ENCODE assay signal across 20 mouse cellular contexts in genomic region chr1:36549491-36549890, GRCm38 (mm10). TPM values are rescaled to one million over a fixed set of nuclear protein-coding genes. Genes with fewer than 3 reads are reported as not detected.
DNase-seq lines count a peak whose midpoint lies in the region; ATAC-seq and TF ChIP-seq lines count a peak whose summit lies in the region.
"Had no signal": no experiment of that assay in that cellular context is flagged by ENCODE, and none has a peak within 500 bp of the region (broad histone marks: within the 10 kb centered on the region; RNA-seq: fewer than 3 reads in every experiment).

No protein-coding gene starts in this region.

- no peak for TF ChIP-seq CTCF in lung, postnatal 0 days (IDR thresholded peaks at IDR 0.05)

- no peaks in the 10 kb centered on the region for H3K27me3 ChIP-seq in heart, embryonic 13.5 days (replicated peaks)
- H3K27me3 ChIP-seq in lung, embryonic 15.5 days = no peaks in the 10 kb centered on the region
- H3K27me3 ChIP-seq in lung, postnatal 0 days (replicated peaks; ENCODE audit: insufficient read depth, low read length) = no peaks in the 10 kb centered on the region
- no peaks in the 10 kb centered on the region for H3K27me3 ChIP-seq in embryonic facial prominence, embryonic 12.5 days
- no peaks in the 10 kb centered on the region for H3K27me3 ChIP-seq in limb, embryonic 11.5 days (ENCODE audit: control insufficient read depth, insufficient read depth, low read length)
- H3K27me3 ChIP-seq: neural tube, embryonic 12.5 days had no signal

- H3K36me3 ChIP-seq in heart, embryonic 13.5 days = peaks cover 65% of the 10 kb centered on the region
- H3K36me3 ChIP-seq in lung, embryonic 15.5 days = peaks cover 55% of the 10 kb centered on the region
- H3K36me3 ChIP-seq in lung, postnatal 0 days (ENCODE audit: insufficient read depth, low read length) = peaks cover 43% of the 10 kb centered on the region
- peaks cover 60% of the 10 kb centered on the region for H3K36me3 ChIP-seq in embryonic facial prominence, embryonic 12.5 days
- peaks cover 33% of the 10 kb centered on the region for H3K36me3 ChIP-seq in limb, embryonic 11.5 days (ENCODE audit: control insufficient read depth, insufficient read depth, low read length)

- H3K4me2 ChIP-seq in heart, embryonic 13.5 days = no peak overlapping the region
- H3K4me2 ChIP-seq in lung, embryonic 15.5 days = no peak overlapping the region
- H3K4me2 ChIP-seq in lung, postnatal 0 days (replicated peaks; ENCODE audit: low read depth, low read length) = no peak overlapping the region
- H3K4me2 ChIP-seq in embryonic facial prominence, embryonic 12.5 days (replicated peaks) = 0 out of 2 replicates have a peak overlapping the region, but pooled peaks have one; percentile 9
- 0 out of 2 replicates have a peak overlapping the region, but pooled peaks have one; percentile 7 for H3K4me2 ChIP-seq in limb, embryonic 11.5 days (ENCODE audit: low read depth, severe bottlenecking)
- H3K4me2 ChIP-seq: liver, embryonic 13.5 days; midbrain, embryonic 11.5 days had no signal

- 0 out of 2 replicates have a peak overlapping the region, but pooled peaks have one; percentile 28 for H3K9ac ChIP-seq in heart, embryonic 13.5 days
- H3K9ac ChIP-seq in lung, embryonic 15.5 days = no peak overlapping the region
- H3K9ac ChIP-seq in lung, postnatal 0 days (replicated peaks; ENCODE audit: low read depth) = no peak overlapping the region
- H3K9ac ChIP-seq in embryonic facial prominence, embryonic 12.5 days = peak overlapping the region; percentile 24; the same call in 1 of the 2 replicates
- no peak overlapping the region for H3K9ac ChIP-seq in limb, embryonic 11.5 days (ENCODE audit: low read length)
- H3K9ac ChIP-seq: forebrain, postnatal 0 days; liver, embryonic 13.5 days had no signal

- DNase-seq in heart, adult 18-20 months = no peak
- no peak for DNase-seq in lung, postnatal 0 days (ENCODE audit: low spot score)
- no peak for DNase-seq in limb, embryonic 11.5 days (ENCODE audit: low spot score)
- DNase-seq in right cerebral cortex, adult 2 months (ENCODE audit: low spot score in 2 of 2) = no peak
- DNase-seq: forebrain, postnatal 0 days; heart, adult 2 months; liver, embryonic 13.5 days; lung, postnatal 36 days; thymus, postnatal 4 days had no signal

- no peaks in the 10 kb centered on the region for H3K9me3 ChIP-seq in heart, embryonic 13.5 days
- H3K9me3 ChIP-seq in lung, embryonic 15.5 days = no peaks in the 10 kb centered on the region
- no peaks in the 10 kb centered on the region for H3K9me3 ChIP-seq in lung, postnatal 0 days (ENCODE audit: low read length)
- H3K9me3 ChIP-seq in embryonic facial prominence, embryonic 12.5 days = no peaks in the 10 kb centered on the region
- H3K9me3 ChIP-seq in limb, embryonic 11.5 days (ENCODE audit: control insufficient read depth, low read length) = no peaks in the 10 kb centered on the region
- H3K9me3 ChIP-seq: liver, embryonic 13.5 days; neural tube, embryonic 12.5 days had no signal

- H3K27ac ChIP-seq in heart, embryonic 13.5 days (replicated peaks) = no peak overlapping the region
- H3K27ac ChIP-seq in lung, embryonic 15.5 days = peak overlapping the region; percentile 41; the same call in 1 of the 2 replicates
- H3K27ac ChIP-seq in lung, postnatal 0 days (ENCODE audit: low read length) = no peak overlapping the region
- H3K27ac ChIP-seq in embryonic facial prominence, embryonic 12.5 days = peak overlapping the region; percentile 74; the same call in 1 of the 2 replicates
- no peak overlapping the region; the same call in 1 of the 2 replicates for H3K27ac ChIP-seq in limb, embryonic 11.5 days (replicated peaks; ENCODE audit: low read depth, low read length)
- H3K27ac ChIP-seq: heart, adult 2 months; liver, embryonic 13.5 days; neural tube, embryonic 12.5 days had no signal

- no peak for ATAC-seq in heart, embryonic 13.5 days (ENCODE audit: extremely low read depth, insufficient number of reproducible peaks, low FRiP score, low TSS enrichment)
- no peak for ATAC-seq in lung, embryonic 15.5 days (ENCODE audit: borderline replicate concordance, extremely low read depth, low FRiP score, low TSS enrichment)
- no peak for ATAC-seq in lung, postnatal 0 days
- no peak for ATAC-seq in embryonic facial prominence, embryonic 12.5 days (ENCODE audit: insufficient number of reproducible peaks, insufficient read depth, low FRiP score, low TSS enrichment)
- no peak for ATAC-seq in limb, embryonic 11.5 days (ENCODE audit: insufficient number of reproducible peaks, low FRiP score, low TSS enrichment, low read depth)
- no peak for ATAC-seq in erythroid progenitor cell, adult 5-6 weeks (replicated peaks; ENCODE audit: low FRiP score, poor library complexity, severe bottlenecking)
- ATAC-seq: forebrain, postnatal 0 days had no signal

- WGBS in heart, embryonic 13.5 days = 86% methylated on average over 18 of the region's 18 CpGs
- WGBS in lung, embryonic 15.5 days = 71% methylated on average over 18 of the region's 18 CpGs
- WGBS in lung, postnatal 0 days = 67% methylated on average over 18 of the region's 18 CpGs
- WGBS in embryonic facial prominence, embryonic 12.5 days = 86% methylated on average over 18 of the region's 18 CpGs
- WGBS in limb, embryonic 11.5 days = 77% methylated on average over 18 of the region's 18 CpGs

- no peak for TF ChIP-seq EP300 in lung, postnatal 0 days (IDR thresholded peaks at IDR 0.05)

- no peak overlapping the region for H3K4me3 ChIP-seq in heart, embryonic 13.5 days
- H3K4me3 ChIP-seq in lung, embryonic 15.5 days = no peak overlapping the region
- H3K4me3 ChIP-seq in lung, postnatal 0 days (ENCODE audit: low read depth, low read length) = no peak overlapping the region
- no peak overlapping the region for H3K4me3 ChIP-seq in embryonic facial prominence, embryonic 12.5 days
- H3K4me3 ChIP-seq in limb, embryonic 11.5 days (ENCODE audit: low read depth, low read length) = no peak overlapping the region
- H3K4me3 ChIP-seq: heart, adult 2 months; liver, embryonic 13.5 days; neural tube, embryonic 12.5 days had no signal

- H3K4me1 ChIP-seq in heart, embryonic 13.5 days = peaks cover 44% of the 10 kb centered on the region
- peaks cover 54% of the 10 kb centered on the region for H3K4me1 ChIP-seq in lung, embryonic 15.5 days
- H3K4me1 ChIP-seq in lung, postnatal 0 days (ENCODE audit: insufficient read depth, low read depth, low read length) = peaks cover 4% of the 10 kb centered on the region; the same call in 1 of the 2 replicates
- H3K4me1 ChIP-seq in embryonic facial prominence, embryonic 12.5 days = peaks cover 45% of the 10 kb centered on the region
- peaks cover 34% of the 10 kb centered on the region for H3K4me1 ChIP-seq in limb, embryonic 11.5 days (ENCODE audit: control insufficient read depth, insufficient read depth, low read length)

RNA-seq across cellular contexts. Expression of gene Ankrd39, which starts 2.2 kb away (rescaled TPM):
- polyA plus RNA-seq in heart, embryonic 13.5 days (2015; fragmentation: Nextera tagmentation; extraction: Ambion mirVana) = 23.6 and 27.2 TPM in 2 replicates
- 1 to 10 TPM; 5.8 to 6.2 TPM for total RNA-seq in heart, adult 18-20 months (2021)
- polyA plus RNA-seq in lung, embryonic 15.5 days (2015; fragmentation: Nextera tagmentation; extraction: Ambion mirVana) = 20.3 and 26.0 TPM in 2 replicates
- polyA plus RNA-seq in lung, postnatal 0 days (2015; fragmentation: Nextera tagmentation; extraction: Ambion mirVana) = 19.4 and 23.1 TPM in 2 replicates
- 20.4 and 23.9 TPM in 2 replicates for polyA plus RNA-seq in embryonic facial prominence, embryonic 12.5 days (2016; fragmentation: Nextera tagmentation; extraction: Ambion mirVana)
- polyA plus RNA-seq in limb, embryonic 11.5 days (2014; fragmentation: Nextera tagmentation; extraction: Ambion mirVana) = 16.0 and 17.4 TPM in 2 replicates
- not detected in 2 replicates for total RNA-seq in erythroid progenitor cell, adult 5-6 weeks (2015; ENCODE audit: low replicate concordance)
- 1.4 and 1.8 TPM in 2 replicates for total RNA-seq in erythroid progenitor cell, adult 5-6 weeks (2017; ENCODE audit: low replicate concordance)

RNA-seq across cellular contexts. Expression of gene Sema4c, which starts 8.7 kb away (rescaled TPM):
- 10.0 and 10.2 TPM in 2 replicates for polyA plus RNA-seq in heart, embryonic 13.5 days (2015; fragmentation: Nextera tagmentation; extraction: Ambion mirVana)
- 10 to 100 TPM in 1 of 2 experiments, 1 to 10 TPM in 1; 9.2 to 10.4 TPM for total RNA-seq in heart, adult 18-20 months (2021)
- polyA plus RNA-seq in lung, embryonic 15.5 days (2015; fragmentation: Nextera tagmentation; extraction: Ambion mirVana) = 19.3 and 19.9 TPM in 2 replicates
- 11.7 and 15.0 TPM in 2 replicates for polyA plus RNA-seq in lung, postnatal 0 days (2015; fragmentation: Nextera tagmentation; extraction: Ambion mirVana)
- polyA plus RNA-seq in embryonic facial prominence, embryonic 12.5 days (2016; fragmentation: Nextera tagmentation; extraction: Ambion mirVana) = 29.3 and 29.4 TPM in 2 replicates
- 4.0 and 4.4 TPM in 2 replicates for polyA plus RNA-seq in limb, embryonic 11.5 days (2014; fragmentation: Nextera tagmentation; extraction: Ambion mirVana)
- total RNA-seq in erythroid progenitor cell, adult 5-6 weeks (2015; ENCODE audit: low replicate concordance) = not detected in 2 replicates
- 0.45 TPM in 1 of 2 replicates, not detected in the other for total RNA-seq in erythroid progenitor cell, adult 5-6 weeks (2017; ENCODE audit: low replicate concordance)

RNA-seq across cellular contexts. Expression of gene Gm42417, which starts 10.3 kb away (rescaled TPM):
- not detected in 2 replicates for polyA plus RNA-seq in heart, embryonic 13.5 days (2015; fragmentation: Nextera tagmentation; extraction: Ambion mirVana)
- 100 to 1,000 TPM; 174 to 267 TPM for total RNA-seq in heart, adult 18-20 months (2021)
- 0.25 TPM in 1 of 2 replicates, not detected in the other for polyA plus RNA-seq in lung, embryonic 15.5 days (2015; fragmentation: Nextera tagmentation; extraction: Ambion mirVana)
- 0.62 TPM in 1 of 2 replicates, not detected in the other for polyA plus RNA-seq in lung, postnatal 0 days (2015; fragmentation: Nextera tagmentation; extraction: Ambion mirVana)
- 0.49 TPM in 1 of 2 replicates, not detected in the other for polyA plus RNA-seq in embryonic facial prominence, embryonic 12.5 days (2016; fragmentation: Nextera tagmentation; extraction: Ambion mirVana)
- polyA plus RNA-seq in limb, embryonic 11.5 days (2014; fragmentation: Nextera tagmentation; extraction: Ambion mirVana) = 0.29 and 0.79 TPM in 2 replicates
- 0.42 TPM in 1 of 2 replicates, not detected in the other for total RNA-seq in erythroid progenitor cell, adult 5-6 weeks (2015; ENCODE audit: low replicate concordance)
- 86.5 TPM in 1 of 2 replicates, not detected in the other for total RNA-seq in erythroid progenitor cell, adult 5-6 weeks (2017; ENCODE audit: low replicate concordance)
- total RNA-seq: layer of hippocampus, postnatal 14 days had no signal
- polyA plus RNA-seq: heart, adult 2 months; heart, embryonic 16.5 days; hindbrain, embryonic 11.5 days; intestine, embryonic 14.5 days; large intestine, adult 2 months; liver, embryonic 13.5 days; midbrain, embryonic 11.5 days; neural tube, embryonic 12.5 days had no signal

RNA-seq across cellular contexts. Expression of gene Ankrd23, which starts 12.8 kb away (rescaled TPM):
- 17.7 and 20.1 TPM in 2 replicates for polyA plus RNA-seq in heart, embryonic 13.5 days (2015; fragmentation: Nextera tagmentation; extraction: Ambion mirVana)
- total RNA-seq in heart, adult 18-20 months (2021) = 100 to 1,000 TPM; 315 to 408 TPM
- polyA plus RNA-seq in lung, embryonic 15.5 days (2015; fragmentation: Nextera tagmentation; extraction: Ambion mirVana) = 12.4 and 15.9 TPM in 2 replicates
- 6.2 and 10.5 TPM in 2 replicates for polyA plus RNA-seq in lung, postnatal 0 days (2015; fragmentation: Nextera tagmentation; extraction: Ambion mirVana)
- 19.2 and 24.0 TPM in 2 replicates for polyA plus RNA-seq in embryonic facial prominence, embryonic 12.5 days (2016; fragmentation: Nextera tagmentation; extraction: Ambion mirVana)
- 7.3 and 8.8 TPM in 2 replicates for polyA plus RNA-seq in limb, embryonic 11.5 days (2014; fragmentation: Nextera tagmentation; extraction: Ambion mirVana)
- total RNA-seq in erythroid progenitor cell, adult 5-6 weeks (2015; ENCODE audit: low replicate concordance) = 1.7 TPM in 1 of 2 replicates, not detected in the other
- not detected in 2 replicates for total RNA-seq in erythroid progenitor cell, adult 5-6 weeks (2017; ENCODE audit: low replicate concordance)

RNA-seq across cellular contexts. Expression of gene Cnnm3, which starts 37.8 kb away (rescaled TPM):
- polyA plus RNA-seq in heart, embryonic 13.5 days (2015; fragmentation: Nextera tagmentation; extraction: Ambion mirVana) = 2.0 and 2.4 TPM in 2 replicates
- 10 to 100 TPM; 13.1 to 16.6 TPM for total RNA-seq in heart, adult 18-20 months (2021)
- polyA plus RNA-seq in lung, embryonic 15.5 days (2015; fragmentation: Nextera tagmentation; extraction: Ambion mirVana) = 3.2 TPM in 2 replicates
- 3.3 TPM in 2 replicates for polyA plus RNA-seq in lung, postnatal 0 days (2015; fragmentation: Nextera tagmentation; extraction: Ambion mirVana)
- 4.3 and 5.6 TPM in 2 replicates for polyA plus RNA-seq in embryonic facial prominence, embryonic 12.5 days (2016; fragmentation: Nextera tagmentation; extraction: Ambion mirVana)
- 4.8 and 6.0 TPM in 2 replicates for polyA plus RNA-seq in limb, embryonic 11.5 days (2014; fragmentation: Nextera tagmentation; extraction: Ambion mirVana)
- 2.5 and 10.5 TPM in 2 replicates for total RNA-seq in erythroid progenitor cell, adult 5-6 weeks (2015; ENCODE audit: low replicate concordance)
- 3.9 and 9.4 TPM in 2 replicates for total RNA-seq in erythroid progenitor cell, adult 5-6 weeks (2017; ENCODE audit: low replicate concordance)

Comparison
In these comparisons a context has a peak if more than half of its experiments do, and no peak if none do; other contexts are left out.
1. H3K27ac ChIP-seq: peak in lung, embryonic 15.5 days (single experiment) and embryonic facial prominence, embryonic 12.5 days (single experiment); none in heart, embryonic 13.5 days (single experiment), lung, postnatal 0 days (single experiment) and limb, embryonic 11.5 days (single experiment).
2. H3K4me2 ChIP-seq: peak in embryonic facial prominence, embryonic 12.5 days (single experiment) and limb, embryonic 11.5 days (single experiment); none in heart, embryonic 13.5 days (single experiment), lung, embryonic 15.5 days (single experiment) and lung, postnatal 0 days (single experiment).
3. H3K9ac ChIP-seq: peak in heart, embryonic 13.5 days (single experiment) and embryonic facial prominence, embryonic 12.5 days (single experiment); none in lung, embryonic 15.5 days (single experiment), lung, postnatal 0 days (single experiment) and limb, embryonic 11.5 days (single experiment).